Mouse (Mus musculus): Measurements from ENCODE around the gene Rnpepl1.
A peak's percentile ranks its signal among the peaks of the same experiment; 100 is the strongest.
"Not testable (repeated sequence)": the region's sequence is repeated elsewhere in the genome, so short reads cannot be mapped to it uniquely, and the experiment has no call there.

Gene Rnpepl1

GRCm38 (mm10) chr1:92943219-92943989, 32.8 kb downstream of the Rnpepl1 start:
- no peak for DNase-seq

- DNase-seq: no peak
These were observed 37.4 kb downstream of the Rnpepl1 start for GRCm38 (mm10) chr1:92947966-92948365.

- DNase-seq: no peak
These were observed 38.8 kb downstream of the Rnpepl1 start for GRCm38 (mm10) chr1:92949426-92949825.

GRCm38 (mm10) chr1:92950607-92951006, 40.0 kb downstream of the Rnpepl1 start, which contains the start of gene Gpr35:
Gene Gpr35, plus strand, starts transcription at chr1:92950865.
- DNase-seq: no peak

- DNase-seq: no peak
These were observed 43.1 kb downstream of the Rnpepl1 start for GRCm38 (mm10) chr1:92953641-92954040.

GRCm38 (mm10) chr1:92956571-92957335, 46.2 kb downstream of the Rnpepl1 start:
- peak; percentile 79 for DNase-seq

- no peak for DNase-seq
These were observed 48.4 kb downstream of the Rnpepl1 start for GRCm38 (mm10) chr1:92958999-92959398.

- DNase-seq: not testable (repeated sequence)
These were observed 60.2 kb downstream of the Rnpepl1 start for GRCm38 (mm10) chr1:92970791-92971190.

- DNase-seq: no peak
These were observed 61.6 kb downstream of the Rnpepl1 start for GRCm38 (mm10) chr1:92971879-92972795.

- DNase-seq: peak; percentile 46
These were observed 62.3 kb downstream of the Rnpepl1 start for GRCm38 (mm10) chr1:92972854-92973253.

All from right cerebral cortex, postnatal 4 days (tissue).